Mouse (Mus musculus) forebrain, embryonic 15.5 days (tissue): ENCODE measurements around the gene Gnb5. TPM values are rescaled to one million over a fixed set of nuclear protein-coding genes. Genes with fewer than 3 reads are reported as not detected.

Experiments
- ATAC-seq: fragments of 200-750 bp; cut with Nextera tagmentation; replicated peaks from 2 replicates; pipeline ENCODE4 v1.8.0; 2017; ENCODE audit warnings: mild to moderate bottlenecking, moderate TSS enrichment, moderate library complexity
- H3K27ac ChIP-seq: fragments of 300-500 bp; sonication (generic); replicated peaks from 2 replicates; pipeline ENCODE4 v1.5.1; 2015; ENCODE audit warnings: mild to moderate bottlenecking, inconsistent platforms
- H3K27me3 ChIP-seq: fragments of 300-500 bp; sonication (generic); 2 replicates; pipeline ENCODE4 v1.6.1; 2015; ENCODE audit warnings: inconsistent platforms
- H3K36me3 ChIP-seq: fragments of 300-500 bp; sonication (generic); 2 replicates; pipeline ENCODE4 v1.6.1; 2015; ENCODE audit warnings: mild to moderate bottlenecking, inconsistent platforms
- H3K4me1 ChIP-seq: fragments of 300-500 bp; sonication (generic); 2 replicates; pipeline ENCODE4 v1.6.1; 2015; ENCODE audit warnings: inconsistent platforms
- H3K4me2 ChIP-seq: fragments of 300-500 bp; sonication (generic); replicated peaks from 2 replicates; pipeline ENCODE4 v1.6.1; 2015; ENCODE audit warnings: mild to moderate bottlenecking, inconsistent platforms
- H3K4me3 ChIP-seq: fragments of 300-500 bp; sonication (generic); 2 replicates; pipeline ENCODE4 v1.5.1; 2015; ENCODE audit warnings: mild to moderate bottlenecking, inconsistent platforms
- H3K9ac ChIP-seq: fragments of 300-500 bp; sonication (generic); replicated peaks from 2 replicates; pipeline ENCODE4 v1.6.1; 2015; ENCODE audit warnings: mild to moderate bottlenecking, inconsistent platforms
- H3K9me3 ChIP-seq: fragments of 300-500 bp; sonication (generic); 2 replicates; pipeline ENCODE4 v1.6.1; 2016; ENCODE audit warnings: inconsistent platforms
- WGBS: fragments of 180-500 bp; shearing (Covaris S2); methylation state at CpG from one replicate; pipeline ENCODE4 v1.1.7; 2015; ENCODE audit warnings: mixed read lengths; 5-methylcytosine and 5-hydroxymethylcytosine counted together
- polyA plus RNA-seq: library from polyadenylated mRNA; unstranded; fragments of >200 nt; fragmentation: Nextera tagmentation; extraction: Ambion mirVana; gene quantifications from 2 replicates; pipeline ENCODE4 v1.2.1, GENCODE M21; 2015

Gene Gnb5
- polyA plus RNA-seq, 1 experiment from 2014 or later = 52.6 TPM

GRCm38 (mm10) chr9:75312008-75312407 is 5.9 kb downstream of the Gnb5 start:
- WGBS = 8% methylated on average over 4 of the region's 4 CpGs
- H3K27me3 ChIP-seq = no peaks in the 10 kb centered on the region
- no peak overlapping the region for H3K9ac ChIP-seq
- H3K4me2 ChIP-seq = no peak overlapping the region
- H3K4me1 ChIP-seq = peaks cover 20% of the 10 kb centered on the region
- no peaks in the 10 kb centered on the region for H3K36me3 ChIP-seq
- no peak overlapping the region for H3K27ac ChIP-seq
- no peak for ATAC-seq
- H3K9me3 ChIP-seq = no peaks in the 10 kb centered on the region
- no peak overlapping the region for H3K4me3 ChIP-seq

DNA sequence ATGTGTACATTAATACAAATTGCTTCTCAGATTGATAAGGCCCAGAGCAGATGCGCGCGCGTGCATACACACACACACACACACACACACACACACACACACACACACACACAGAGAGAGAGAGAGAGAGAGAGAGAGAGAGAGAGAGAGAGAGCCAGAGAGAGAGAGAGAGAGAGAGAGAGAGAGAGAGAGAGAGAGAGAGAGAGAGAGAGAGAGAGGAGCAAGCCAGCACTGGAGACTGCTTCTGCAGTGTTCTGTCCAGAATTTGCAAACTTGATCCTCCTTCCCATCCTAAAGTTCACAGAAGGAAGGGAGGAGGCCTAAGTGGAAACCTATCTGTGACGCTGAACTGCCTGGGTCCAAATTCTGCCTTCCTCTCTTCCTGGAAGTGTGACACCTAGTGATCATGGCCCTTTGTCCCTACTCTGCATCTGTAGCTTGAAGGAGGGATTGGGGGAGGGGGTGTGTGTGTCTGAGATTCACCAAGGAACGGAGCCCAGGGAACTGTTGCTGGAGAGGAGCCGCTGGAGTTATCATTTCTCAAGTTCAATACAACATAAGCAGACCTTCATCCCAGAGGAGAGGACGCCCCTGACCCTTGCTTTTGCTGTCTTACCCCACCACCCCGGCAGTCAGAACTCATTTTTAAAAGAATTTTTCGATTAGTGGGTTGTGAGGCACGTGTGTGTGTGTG is 7.2 kb downstream of the Gnb5 start:
- Histone ChIP-seq H3K9ac (peak overlapping the region; percentile 77), H3K9me3 (no peaks in the 10 kb centered on the region), H3K36me3 (no peaks in the 10 kb centered on the region), H3K4me3 (peak overlapping the region; percentile 82), H3K27ac (peak overlapping the region; percentile 82), H3K4me1 (peaks cover 20% of the 10 kb centered on the region), H3K27me3 (no peaks in the 10 kb centered on the region), H3K4me2 (peak overlapping the region; percentile 84)
- 30% methylated on average over 11 of the region's 11 CpGs for WGBS
- peak; percentile 21 for ATAC-seq

DNA sequence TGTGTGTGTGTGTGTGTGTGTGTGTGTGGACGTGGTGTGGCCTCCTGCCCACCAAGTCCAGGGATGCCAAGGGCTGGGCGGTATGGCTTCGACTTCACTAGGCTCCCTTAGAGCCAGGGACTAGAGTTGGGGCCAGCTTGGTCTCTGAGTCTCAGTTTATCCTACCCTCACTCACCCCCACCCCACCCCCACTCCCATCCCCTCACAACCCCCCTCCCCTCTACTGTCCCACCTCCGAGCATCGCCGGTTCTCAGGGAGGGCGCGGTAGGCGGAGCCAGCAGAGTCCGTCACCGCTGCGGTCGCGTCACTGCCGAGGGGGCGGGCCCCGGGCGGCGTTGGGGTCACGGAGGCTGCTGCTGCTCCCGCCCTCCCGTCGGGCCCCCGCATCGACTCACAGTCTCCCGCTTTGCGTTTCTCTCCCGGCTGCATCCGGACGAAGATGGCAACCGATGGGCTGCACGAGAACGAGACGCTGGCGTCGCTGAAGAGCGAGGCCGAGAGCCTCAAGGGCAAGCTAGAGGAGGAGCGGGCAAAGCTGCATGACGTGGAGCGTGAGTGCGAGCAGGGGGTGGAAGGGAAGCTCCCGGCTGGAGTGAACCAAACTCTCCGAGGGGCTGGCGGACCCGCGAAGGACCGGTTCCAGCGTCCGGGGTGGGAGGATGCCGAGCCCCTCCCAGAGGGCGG is 7.9 kb downstream of the Gnb5 start:
- peak; percentile 90 for ATAC-seq
- H3K36me3 ChIP-seq = no peaks in the 10 kb centered on the region
- peak overlapping the region; percentile 77 for H3K9ac ChIP-seq
- peak overlapping the region; percentile 82 for H3K4me3 ChIP-seq
- no peaks in the 10 kb centered on the region for H3K9me3 ChIP-seq
- peaks cover 20% of the 10 kb centered on the region for H3K4me1 ChIP-seq
- H3K27me3 ChIP-seq = no peaks in the 10 kb centered on the region
- H3K4me2 ChIP-seq = peak overlapping the region; percentile 84
- H3K27ac ChIP-seq = peak overlapping the region; percentile 82
- WGBS = 0% methylated on average over 52 of the region's 52 CpGs

DNA sequence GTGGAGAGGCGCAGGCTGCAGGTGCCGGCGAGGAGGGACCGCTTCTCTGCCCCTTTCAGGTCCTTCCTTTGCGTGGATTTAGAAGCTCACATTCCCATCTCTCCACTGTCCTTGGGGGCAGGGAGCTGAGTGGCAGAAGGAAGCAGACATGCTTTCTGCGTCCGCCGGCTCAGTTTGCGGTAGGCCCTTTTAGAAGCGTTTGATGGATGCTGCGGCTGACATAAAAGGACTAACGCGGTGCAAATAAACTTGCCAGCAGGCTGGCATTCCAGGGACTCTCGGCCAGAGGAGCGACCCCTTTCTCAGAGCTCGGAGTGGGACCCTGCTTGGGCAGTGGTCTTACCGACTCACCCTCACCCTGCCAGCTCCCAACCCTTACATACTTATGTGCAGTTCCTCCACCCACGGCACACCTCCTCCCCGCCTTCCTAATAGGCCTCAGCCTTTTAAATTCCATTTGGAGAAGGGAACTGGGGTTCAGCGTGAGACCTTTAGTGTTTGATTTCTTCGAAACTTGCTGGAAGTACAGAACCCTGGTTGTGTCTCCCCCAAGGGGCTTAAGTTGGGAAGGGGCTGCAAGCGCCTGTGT is 8.5 kb downstream of the Gnb5 start:
- Histone ChIP-seq H3K9me3 (no peaks in the 10 kb centered on the region), H3K27me3 (no peaks in the 10 kb centered on the region), H3K36me3 (no peaks in the 10 kb centered on the region), H3K27ac (peak overlapping the region; percentile 82), H3K9ac (peak overlapping the region; percentile 77), H3K4me3 (peak overlapping the region; percentile 82), H3K4me2 (peak overlapping the region; percentile 84), H3K4me1 (peaks cover 20% of the 10 kb centered on the region)
- ATAC-seq = peak; percentile 36
- WGBS = 2% methylated on average over 22 of the region's 22 CpGs

DNA sequence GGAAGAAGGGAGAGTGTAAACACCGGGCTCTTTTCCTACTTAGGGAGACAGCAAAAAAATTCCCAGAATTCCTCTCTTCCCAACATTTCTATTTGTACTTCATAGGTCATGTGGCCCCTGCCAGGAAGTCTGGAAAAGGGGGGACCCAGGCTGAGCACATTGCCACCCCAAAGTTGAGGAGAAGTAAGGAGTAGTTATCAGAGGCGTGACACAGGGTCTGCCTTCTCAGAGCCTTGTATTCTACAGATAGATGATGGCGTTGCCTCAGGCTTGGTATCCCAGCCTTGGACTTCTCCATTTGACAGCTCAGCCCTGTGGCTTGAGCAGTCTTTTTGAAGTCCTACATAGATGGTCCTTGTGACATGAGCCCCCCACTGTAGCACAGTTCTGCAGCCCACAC is 9.2 kb downstream of the Gnb5 start:
- H3K36me3 ChIP-seq = no peaks in the 10 kb centered on the region
- peaks cover 20% of the 10 kb centered on the region for H3K4me1 ChIP-seq
- H3K27ac ChIP-seq = no peak overlapping the region
- H3K27me3 ChIP-seq = no peaks in the 10 kb centered on the region
- H3K9me3 ChIP-seq = no peaks in the 10 kb centered on the region
- peak overlapping the region; percentile 82 for H3K4me3 ChIP-seq
- peak overlapping the region; percentile 77; the same call in 1 of the 2 replicates for H3K9ac ChIP-seq
- no peak for ATAC-seq
- WGBS = 73% methylated on average over 3 of the region's 3 CpGs
- H3K4me2 ChIP-seq = peak overlapping the region; percentile 84

DNA sequence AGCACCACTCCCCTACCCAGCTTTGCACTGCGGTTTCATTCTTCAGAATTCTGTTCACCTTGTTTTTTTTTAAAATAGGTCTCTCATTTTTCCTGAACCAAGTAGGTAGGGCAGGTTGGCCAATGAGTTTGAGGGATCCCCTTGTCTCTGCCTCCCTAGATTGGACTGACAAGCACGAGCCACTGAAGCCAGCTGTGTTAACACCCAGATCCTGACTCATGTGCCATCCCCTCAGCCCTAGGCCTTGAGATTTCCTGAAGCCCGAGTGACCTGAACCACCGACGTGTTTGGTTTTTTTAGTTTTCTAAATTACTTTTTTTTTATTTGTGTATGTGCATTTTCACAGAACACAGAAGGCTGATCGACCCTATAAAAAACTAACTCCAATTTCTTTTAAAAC is 10.7 kb downstream of the Gnb5 start:
- 91% methylated on average over 6 of the region's 6 CpGs for WGBS
- ATAC-seq = no peak
- Histone ChIP-seq H3K9me3 (no peaks in the 10 kb centered on the region), H3K36me3 (no peaks in the 10 kb centered on the region), H3K27me3 (no peaks in the 10 kb centered on the region), H3K4me1 (peaks cover 20% of the 10 kb centered on the region), H3K9ac (no peak overlapping the region), H3K27ac (no peak overlapping the region), H3K4me3 (no peak overlapping the region), H3K4me2 (no peak overlapping the region)

GRCm38 (mm10) chr9:75318196-75318595 is 12.1 kb downstream of the Gnb5 start:
- Histone ChIP-seq H3K4me1 (peaks cover 20% of the 10 kb centered on the region), H3K27ac (no peak overlapping the region), H3K9me3 (no peaks in the 10 kb centered on the region), H3K4me3 (no peak overlapping the region), H3K9ac (no peak overlapping the region), H3K4me2 (no peak overlapping the region), H3K27me3 (no peaks in the 10 kb centered on the region), H3K36me3 (no peaks in the 10 kb centered on the region)
- 94% methylated on average over 2 of the region's 2 CpGs for WGBS
- no peak for ATAC-seq

GRCm38 (mm10) chr9:75319365-75319764 is 13.3 kb downstream of the Gnb5 start:
- H3K27me3 ChIP-seq = no peaks in the 10 kb centered on the region
- H3K9ac ChIP-seq = no peak overlapping the region
- H3K4me1 ChIP-seq = peaks cover 14% of the 10 kb centered on the region
- no peaks in the 10 kb centered on the region for H3K36me3 ChIP-seq
- H3K9me3 ChIP-seq = no peaks in the 10 kb centered on the region
- H3K27ac ChIP-seq = no peak overlapping the region
- no peak overlapping the region for H3K4me3 ChIP-seq
- no peak overlapping the region for H3K4me2 ChIP-seq
- WGBS = 85% methylated on average over 3 of the region's 3 CpGs
- no peak for ATAC-seq

DNA sequence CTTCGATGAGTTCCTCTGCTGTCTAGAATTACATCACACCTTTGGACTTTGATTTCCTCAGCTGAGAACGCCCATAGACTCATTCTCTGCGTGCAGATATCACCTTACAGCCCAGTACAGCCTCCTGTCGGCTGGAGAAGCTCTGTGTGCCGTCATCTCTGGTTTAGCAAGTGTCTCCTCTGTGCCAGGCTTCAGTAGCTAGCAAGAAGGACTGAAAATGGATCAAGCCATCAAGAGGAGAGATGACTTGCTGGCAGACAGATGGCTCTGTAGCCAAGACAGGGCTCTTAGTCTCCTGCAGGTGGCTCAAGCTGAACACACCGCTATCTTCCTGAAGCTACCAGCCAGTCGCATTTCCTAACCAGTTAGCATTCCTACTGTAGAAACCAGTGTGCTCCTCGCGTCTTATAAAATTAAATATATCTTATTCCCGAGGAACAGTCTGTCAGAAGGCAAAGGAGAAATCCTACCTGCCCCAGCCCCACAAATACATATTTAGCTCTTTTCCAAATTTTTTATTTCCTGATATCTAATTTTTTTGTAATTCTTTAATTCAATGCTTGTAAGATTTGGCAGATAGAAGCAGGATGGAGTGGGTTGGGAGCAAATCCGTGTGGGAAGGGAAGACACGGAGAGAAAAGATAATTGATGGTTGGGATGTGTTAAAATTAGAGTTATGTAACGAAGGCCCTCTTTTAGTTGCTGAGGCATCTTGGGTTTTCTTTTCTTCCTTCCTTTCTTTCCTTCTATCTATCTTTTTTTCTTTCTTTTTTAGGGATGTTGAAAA is 16.2 kb downstream of the Gnb5 start:
- Histone ChIP-seq H3K27ac (no peak overlapping the region), H3K4me3 (no peak overlapping the region), H3K27me3 (no peaks in the 10 kb centered on the region), H3K4me2 (no peak overlapping the region), H3K36me3 (no peaks in the 10 kb centered on the region), H3K9ac (no peak overlapping the region), H3K9me3 (no peaks in the 10 kb centered on the region), H3K4me1 (no peaks in the 10 kb centered on the region)
- 85% methylated on average over 13 of the region's 13 CpGs for WGBS
- ATAC-seq = no peak

DNA sequence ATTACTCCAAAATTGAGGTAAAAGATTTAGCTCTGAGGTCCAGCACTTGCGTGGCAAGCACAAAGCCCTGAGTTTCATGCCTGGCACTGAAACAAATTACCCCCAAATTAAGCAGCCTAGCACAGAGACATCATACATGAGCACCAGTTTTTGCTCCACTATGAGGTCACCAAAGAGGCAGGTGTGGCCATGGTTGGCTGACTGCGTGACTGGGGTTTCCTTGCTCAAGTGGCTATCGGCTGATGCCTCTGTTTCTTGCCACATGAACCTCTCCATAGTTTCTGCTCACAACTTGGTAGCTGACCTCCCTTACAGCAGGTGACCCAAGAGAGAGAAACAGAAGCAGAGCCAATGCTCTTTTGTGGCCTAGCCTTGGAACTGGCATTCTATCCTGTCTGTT is 22.0 kb downstream of the Gnb5 start:
- no peaks in the 10 kb centered on the region for H3K4me1 ChIP-seq
- no peak overlapping the region for H3K9ac ChIP-seq
- ATAC-seq = no peak
- H3K27me3 ChIP-seq = no peaks in the 10 kb centered on the region
- WGBS = 93% methylated on average over 3 of the region's 3 CpGs
- H3K36me3 ChIP-seq = peaks cover 10% of the 10 kb centered on the region
- no peaks in the 10 kb centered on the region for H3K9me3 ChIP-seq
- H3K4me3 ChIP-seq = no peak overlapping the region
- no peak overlapping the region for H3K4me2 ChIP-seq
- H3K27ac ChIP-seq = no peak overlapping the region

- no peak for ATAC-seq
- no peak overlapping the region for H3K27ac ChIP-seq
- H3K4me3 ChIP-seq = no peak overlapping the region
- H3K27me3 ChIP-seq = no peaks in the 10 kb centered on the region
- H3K4me1 ChIP-seq = no peaks in the 10 kb centered on the region
- H3K9ac ChIP-seq = no peak overlapping the region
- H3K36me3 ChIP-seq = peaks cover 26% of the 10 kb centered on the region
- WGBS = 90% methylated on average over 8 of the region's 8 CpGs
- H3K4me2 ChIP-seq = no peak overlapping the region
- no peaks in the 10 kb centered on the region for H3K9me3 ChIP-seq
These were observed 24.7 kb downstream of the Gnb5 start for GRCm38 (mm10) chr9:75330821-75331220.

DNA sequence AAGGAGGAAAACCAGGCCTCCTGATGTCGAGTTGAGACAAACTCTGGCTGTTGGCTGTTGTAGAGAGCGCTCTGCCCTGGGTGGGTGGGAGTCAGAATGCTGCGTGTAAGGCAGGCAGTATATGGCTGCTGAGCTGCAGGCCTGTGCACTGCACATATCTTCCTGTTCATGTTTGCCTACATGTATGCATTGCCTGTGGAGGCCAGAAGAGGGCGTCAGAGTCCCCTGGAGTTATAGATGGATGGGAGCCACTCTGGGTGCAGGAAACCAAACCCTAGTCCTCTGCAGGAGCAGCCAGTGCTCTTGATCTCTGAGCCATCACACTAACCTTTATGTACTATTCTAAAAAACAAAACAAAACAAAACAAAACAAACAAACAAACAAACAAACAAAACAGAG is 28.4 kb downstream of the Gnb5 start:
- Histone ChIP-seq H3K9me3 (no peaks in the 10 kb centered on the region), H3K36me3 (peaks cover 60% of the 10 kb centered on the region), H3K4me3 (no peak overlapping the region), H3K4me1 (no peaks in the 10 kb centered on the region), H3K9ac (no peak overlapping the region), H3K4me2 (no peak overlapping the region), H3K27ac (no peak overlapping the region), H3K27me3 (no peaks in the 10 kb centered on the region)
- 91% methylated on average over 4 of the region's 4 CpGs for WGBS
- no peak for ATAC-seq
